Mouse (Mus musculus) kidney, embryonic 15.5 days (tissue): Measurements from ENCODE around the gene Gm20826. TPM values are rescaled to one million over a fixed set of nuclear protein-coding genes. Genes with fewer than 3 reads are reported as not detected.
"Not testable (repeated sequence)": the region's sequence is repeated elsewhere in the genome, so short reads cannot be mapped to it uniquely, and the experiment has no call there.

Experiments
- ATAC-seq: fragments of 200-750 bp; cut with Nextera tagmentation; replicated peaks from 2 replicates; pipeline ENCODE4 v1.8.0; 2017; ENCODE audit warnings: moderate TSS enrichment; ENCODE audit not compliant: low FRiP score
- H3K27ac ChIP-seq: fragments of 300-500 bp; sonication (generic); 2 replicates; pipeline ENCODE4 v1.5.1; 2015; ENCODE audit warnings: mild to moderate bottlenecking, inconsistent platforms
- H3K27me3 ChIP-seq: fragments of 300-500 bp; sonication (generic); 2 replicates; pipeline ENCODE4 v1.6.1; 2015; ENCODE audit warnings: inconsistent platforms
- H3K36me3 ChIP-seq: fragments of 300-500 bp; sonication (generic); 2 replicates; pipeline ENCODE4 v1.6.1; 2015; ENCODE audit warnings: inconsistent platforms
- H3K4me1 ChIP-seq: fragments of 300-500 bp; sonication (generic); 2 replicates; pipeline ENCODE4 v1.6.1; 2015; ENCODE audit warnings: inconsistent platforms
- H3K4me2 ChIP-seq: fragments of 300-500 bp; sonication (generic); 2 replicates; pipeline ENCODE4 v1.6.1; 2015; ENCODE audit warnings: moderate library complexity, mild to moderate bottlenecking, inconsistent platforms
- H3K4me3 ChIP-seq: fragments of 300-500 bp; sonication (generic); replicated peaks from 2 replicates; pipeline ENCODE4 v1.5.1; 2015; ENCODE audit warnings: mild to moderate bottlenecking, inconsistent platforms
- H3K9ac ChIP-seq: fragments of 300-500 bp; sonication (generic); 2 replicates; pipeline ENCODE4 v1.6.1; 2015; ENCODE audit warnings: mild to moderate bottlenecking, inconsistent platforms
- H3K9me3 ChIP-seq: fragments of 300-500 bp; sonication (generic); replicated peaks from 2 replicates; pipeline ENCODE4 v1.6.1; 2016; ENCODE audit warnings: inconsistent platforms
- WGBS: fragments of 180-500 bp; shearing (Covaris S2); methylation state at CpG from one replicate; pipeline ENCODE4 v1.1.7; 2015; ENCODE audit warnings: mixed read lengths; 5-methylcytosine and 5-hydroxymethylcytosine counted together
- polyA plus RNA-seq: library from polyadenylated mRNA; unstranded; fragments of >200 nt; fragmentation: Nextera tagmentation; extraction: Ambion mirVana; gene quantifications from 2 replicates; pipeline ENCODE4 v1.2.1, GENCODE M21; 2015

Gene Gm20826
- 0.04 TPM in 1 of 2 replicates, not detected in the other for polyA plus RNA-seq

GRCm38 (mm10) chrY:7638389-7638788 lies at the start of gene Gm20826:
TSS of gene Gm20826 (minus strand) at chrY:7638489.
- H3K36me3 ChIP-seq, H3K9me3 ChIP-seq, H3K27ac ChIP-seq, H3K27me3 ChIP-seq, ATAC-seq, H3K4me2 ChIP-seq, H3K4me3 ChIP-seq, H3K9ac ChIP-seq, H3K4me1 ChIP-seq: not testable (repeated sequence)
- WGBS = no CpG with 5 or more reads among the region's 3 CpGs

Other genes with a start within 250 kb of the Gm20826 start
- gene Gm21788, start 233.5 kb downstream of the Gm20826 start, polyA plus RNA-seq = not detected in 2 replicates
- gene Gm28576, start 84.5 kb upstream of the Gm20826 start, polyA plus RNA-seq = not detected in 2 replicates